Mouse (Mus musculus): ENCODE data around the gene Cox14.

DNA sequence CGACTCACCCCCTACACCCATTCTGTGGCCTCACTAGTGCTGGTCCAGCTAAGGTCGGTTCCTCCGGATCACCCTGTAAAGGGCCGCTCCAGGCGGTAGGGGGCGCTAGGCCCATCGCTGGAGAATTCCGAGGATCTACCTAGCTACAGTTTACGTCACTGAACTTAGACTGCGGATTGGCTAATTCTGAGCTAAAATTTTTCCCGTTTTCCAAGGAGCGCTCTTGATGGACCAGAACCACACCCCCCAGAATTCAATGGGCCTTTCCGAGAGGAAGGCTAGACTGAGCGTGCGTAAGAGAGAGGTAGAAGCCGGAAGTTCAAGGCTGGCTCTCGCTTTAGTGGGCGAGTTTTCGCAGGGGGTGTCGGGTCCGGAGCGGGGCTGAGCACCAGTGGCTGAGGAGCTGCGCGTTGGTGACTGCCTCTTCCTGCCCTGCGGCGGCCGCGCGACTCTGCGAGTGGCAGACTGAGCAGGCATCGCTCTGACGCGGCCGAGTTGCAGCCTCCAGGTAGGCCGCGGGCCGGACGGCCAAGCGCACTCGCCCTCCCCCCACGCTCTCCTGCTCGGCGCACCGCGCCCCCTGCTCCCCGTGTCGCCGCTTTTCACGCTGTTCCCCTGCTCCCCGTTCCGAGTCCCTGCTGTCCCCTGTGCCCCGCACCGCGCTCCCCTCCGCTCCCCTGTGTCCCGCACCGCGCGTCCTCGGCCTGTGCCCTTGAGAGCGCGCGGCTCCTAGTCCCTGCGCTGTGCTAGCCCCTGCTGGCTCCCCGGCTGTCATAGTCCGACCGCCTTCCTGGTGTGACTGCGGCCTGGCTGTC lies at the start of gene Cox14:
- peak; percentile 99 for TF ChIP-seq CTCF (IDR thresholded peaks at IDR 0.05; ENCODE audit: low read depth)
- TF ChIP-seq EP300 (optimal IDR thresholded peaks at IDR 0.05): no peak

Data from stomach, postnatal 0 days (tissue).